Mouse (Mus musculus) forebrain, embryonic 15.5 days (tissue): ENCODE data around the gene Hes7. TPM values are rescaled to one million over a fixed set of nuclear protein-coding genes. Genes with fewer than 3 reads are reported as not detected.

Source experiments
- ATAC-seq: fragments of 200-750 bp; cut with Nextera tagmentation; replicated peaks from 2 replicates; pipeline ENCODE4 v1.8.0; 2017; ENCODE audit warnings: mild to moderate bottlenecking, moderate TSS enrichment, moderate library complexity
- H3K27ac ChIP-seq: fragments of 300-500 bp; sonication (generic); replicated peaks from 2 replicates; pipeline ENCODE4 v1.5.1; 2015; ENCODE audit warnings: mild to moderate bottlenecking, inconsistent platforms
- H3K27me3 ChIP-seq: fragments of 300-500 bp; sonication (generic); 2 replicates; pipeline ENCODE4 v1.6.1; 2015; ENCODE audit warnings: inconsistent platforms
- H3K36me3 ChIP-seq: fragments of 300-500 bp; sonication (generic); 2 replicates; pipeline ENCODE4 v1.6.1; 2015; ENCODE audit warnings: mild to moderate bottlenecking, inconsistent platforms
- H3K4me1 ChIP-seq: fragments of 300-500 bp; sonication (generic); 2 replicates; pipeline ENCODE4 v1.6.1; 2015; ENCODE audit warnings: inconsistent platforms
- H3K4me2 ChIP-seq: fragments of 300-500 bp; sonication (generic); replicated peaks from 2 replicates; pipeline ENCODE4 v1.6.1; 2015; ENCODE audit warnings: mild to moderate bottlenecking, inconsistent platforms
- H3K4me3 ChIP-seq: fragments of 300-500 bp; sonication (generic); 2 replicates; pipeline ENCODE4 v1.5.1; 2015; ENCODE audit warnings: mild to moderate bottlenecking, inconsistent platforms
- H3K9ac ChIP-seq: fragments of 300-500 bp; sonication (generic); replicated peaks from 2 replicates; pipeline ENCODE4 v1.6.1; 2015; ENCODE audit warnings: mild to moderate bottlenecking, inconsistent platforms
- H3K9me3 ChIP-seq: fragments of 300-500 bp; sonication (generic); 2 replicates; pipeline ENCODE4 v1.6.1; 2016; ENCODE audit warnings: inconsistent platforms
- WGBS: fragments of 180-500 bp; shearing (Covaris S2); methylation state at CpG from one replicate; pipeline ENCODE4 v1.1.7; 2015; ENCODE audit warnings: mixed read lengths; 5-methylcytosine and 5-hydroxymethylcytosine counted together
- polyA plus RNA-seq: library from polyadenylated mRNA; unstranded; fragments of >200 nt; fragmentation: Nextera tagmentation; extraction: Ambion mirVana; gene quantifications from 2 replicates; pipeline ENCODE4 v1.2.1, GENCODE M21; 2015

Hes7 gene
- polyA plus RNA-seq, 1 experiment from 2014 or later = 0.42 TPM

DNA sequence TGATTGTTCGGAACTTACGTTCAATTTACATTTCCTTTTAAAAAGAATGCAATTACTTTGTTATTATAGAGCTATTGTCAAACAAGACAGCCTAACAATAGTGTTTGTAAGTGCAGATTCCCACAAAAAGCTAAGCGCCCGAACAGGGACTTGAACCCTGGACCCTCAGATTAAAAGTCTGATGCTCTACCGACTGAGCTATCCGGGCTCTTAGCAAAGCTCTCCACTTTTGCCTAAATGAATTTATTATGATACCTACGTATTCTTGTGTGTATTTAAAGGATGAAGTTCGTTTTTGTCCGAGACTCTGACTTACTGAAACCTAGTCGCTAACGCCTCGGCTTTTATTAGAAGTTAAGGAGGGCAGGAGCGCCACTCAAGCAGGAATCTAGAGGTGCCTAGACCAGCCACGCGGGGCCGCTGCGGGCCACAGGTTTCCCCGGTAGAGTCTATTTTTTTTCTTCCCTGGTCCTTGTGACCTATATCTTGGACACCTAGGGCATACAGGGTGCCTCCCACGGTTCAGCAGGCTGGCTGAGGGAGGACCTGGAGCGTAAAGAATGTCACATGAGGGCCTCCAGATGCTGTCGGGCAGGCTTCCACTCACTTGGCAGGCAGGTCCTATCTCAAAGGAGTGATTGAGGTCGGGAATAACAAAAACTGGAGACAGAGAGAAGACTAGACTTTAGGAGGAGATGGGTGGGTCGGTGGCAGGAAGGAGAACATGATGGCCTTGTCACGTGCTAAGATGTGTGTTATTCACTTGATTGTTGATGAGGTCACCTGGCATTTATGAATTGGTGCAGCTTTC is 5.0 kb downstream of the Hes7 start:
- H3K9ac ChIP-seq = peak overlapping the region; percentile 48
- H3K27me3 ChIP-seq = no peaks in the 10 kb centered on the region
- peak overlapping the region; percentile 77 for H3K4me2 ChIP-seq
- H3K4me1 ChIP-seq = peaks cover 28% of the 10 kb centered on the region
- H3K9me3 ChIP-seq = no peaks in the 10 kb centered on the region
- under 1% methylated on average over 24 of the region's 24 CpGs for WGBS
- H3K4me3 ChIP-seq = peak overlapping the region; percentile 65
- H3K27ac ChIP-seq = peak overlapping the region; percentile 77
- ATAC-seq = 0 out of 2 replicates have a peak, but pooled peaks have one; percentile 51
- no peaks in the 10 kb centered on the region for H3K36me3 ChIP-seq

DNA sequence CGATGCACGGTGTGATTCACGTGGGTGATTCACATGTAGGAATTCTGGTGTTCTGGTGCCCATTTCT is 5.5 kb downstream of the Hes7 start, which contains the start of gene Aloxe3:
Gene Aloxe3, plus strand, starts transcription at position 45 of the 67 bp plus-strand sequence.
- no peaks in the 10 kb centered on the region for H3K36me3 ChIP-seq
- H3K9me3 ChIP-seq = no peaks in the 10 kb centered on the region
- no peaks in the 10 kb centered on the region for H3K27me3 ChIP-seq
- H3K4me3 ChIP-seq = peak within 1 kb of the TSS; percentile 65
- H3K4me1 ChIP-seq = peaks cover 24% of the 10 kb centered on the region
- WGBS = 4% methylated on average over 3 of the region's 3 CpGs
- ATAC-seq = no peak
- peak within 1 kb of the TSS; percentile 77 for H3K27ac ChIP-seq
- peak within 1 kb of the TSS; percentile 48 for H3K9ac ChIP-seq
- H3K4me2 ChIP-seq = peak within 1 kb of the TSS; percentile 77

DNA sequence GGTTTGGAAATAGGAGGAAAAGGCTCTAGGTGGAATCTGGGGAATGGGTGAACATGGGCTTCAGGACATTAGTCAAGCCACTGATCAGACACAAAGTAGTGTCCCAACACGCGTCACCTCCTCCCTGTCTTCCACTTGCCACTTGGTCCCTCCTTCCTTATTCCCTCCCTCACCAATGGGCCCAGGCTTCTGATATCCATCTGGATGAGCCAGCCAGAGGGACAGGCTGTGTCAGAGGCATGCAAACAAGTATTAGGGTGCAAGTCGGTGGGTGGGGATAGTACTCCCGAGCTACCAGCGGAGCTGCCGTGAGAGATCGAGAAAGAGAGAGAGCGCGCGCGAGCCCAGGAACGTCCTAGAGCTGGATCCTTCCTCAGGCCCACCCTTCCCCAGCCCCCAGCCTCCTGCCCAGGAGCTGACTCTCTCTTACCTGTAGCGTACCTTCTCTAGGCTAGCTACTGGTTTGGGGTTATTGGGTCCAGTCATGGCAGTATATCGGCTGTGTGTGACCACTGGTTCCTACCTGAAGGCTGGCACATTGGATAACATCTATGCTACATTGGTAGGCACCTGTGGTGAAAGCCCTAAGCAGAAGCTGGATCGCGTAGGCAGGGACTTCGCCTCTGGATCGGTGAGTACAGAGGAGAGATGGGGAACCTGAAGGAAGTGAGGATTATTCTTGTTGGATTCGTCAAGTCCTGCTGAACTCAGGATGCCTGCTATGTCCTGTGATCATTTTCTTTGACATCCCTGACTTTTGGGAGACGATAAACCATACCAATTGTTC is 5.9 kb downstream of the Hes7 start:
- Histone ChIP-seq H3K4me2 (peak overlapping the region; percentile 77), H3K36me3 (no peaks in the 10 kb centered on the region), H3K9ac (peak overlapping the region; percentile 48), H3K4me1 (peaks cover 21% of the 10 kb centered on the region), H3K9me3 (no peaks in the 10 kb centered on the region), H3K27me3 (no peaks in the 10 kb centered on the region), H3K27ac (peak overlapping the region; percentile 77; the same call in 1 of the 2 replicates), H3K4me3 (peak overlapping the region; percentile 65)
- no peak for ATAC-seq
- 14% methylated on average over 20 of the region's 20 CpGs for WGBS

DNA sequence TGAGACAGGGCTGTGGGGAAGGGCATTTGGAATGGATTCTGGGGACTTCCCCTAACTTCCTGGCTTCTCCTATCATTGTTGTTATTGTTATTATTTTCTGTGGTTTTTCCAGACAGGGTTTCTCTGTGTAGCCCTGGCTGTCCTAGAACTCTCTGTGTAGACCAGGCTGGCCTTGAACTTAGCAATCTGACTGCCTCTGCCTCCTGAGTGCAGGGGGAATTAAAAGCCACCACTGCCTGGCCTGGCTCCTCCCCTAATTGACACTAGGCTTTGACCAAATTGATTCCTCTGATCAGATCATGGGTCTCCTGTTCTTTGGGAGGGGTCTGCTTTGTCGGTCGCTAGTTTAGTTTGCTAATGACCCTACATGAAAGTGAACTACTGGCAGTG is 6.5 kb downstream of the Hes7 start:
- Histone ChIP-seq H3K4me3 (peak overlapping the region; percentile 65), H3K4me1 (peaks cover 15% of the 10 kb centered on the region), H3K36me3 (no peaks in the 10 kb centered on the region), H3K9me3 (no peaks in the 10 kb centered on the region), H3K4me2 (peak overlapping the region; percentile 77; the same call in 1 of the 2 replicates), H3K27ac (no peak overlapping the region), H3K27me3 (no peaks in the 10 kb centered on the region), H3K9ac (no peak overlapping the region)
- 55% methylated on average over 2 of the region's 2 CpGs for WGBS
- ATAC-seq = no peak

DNA sequence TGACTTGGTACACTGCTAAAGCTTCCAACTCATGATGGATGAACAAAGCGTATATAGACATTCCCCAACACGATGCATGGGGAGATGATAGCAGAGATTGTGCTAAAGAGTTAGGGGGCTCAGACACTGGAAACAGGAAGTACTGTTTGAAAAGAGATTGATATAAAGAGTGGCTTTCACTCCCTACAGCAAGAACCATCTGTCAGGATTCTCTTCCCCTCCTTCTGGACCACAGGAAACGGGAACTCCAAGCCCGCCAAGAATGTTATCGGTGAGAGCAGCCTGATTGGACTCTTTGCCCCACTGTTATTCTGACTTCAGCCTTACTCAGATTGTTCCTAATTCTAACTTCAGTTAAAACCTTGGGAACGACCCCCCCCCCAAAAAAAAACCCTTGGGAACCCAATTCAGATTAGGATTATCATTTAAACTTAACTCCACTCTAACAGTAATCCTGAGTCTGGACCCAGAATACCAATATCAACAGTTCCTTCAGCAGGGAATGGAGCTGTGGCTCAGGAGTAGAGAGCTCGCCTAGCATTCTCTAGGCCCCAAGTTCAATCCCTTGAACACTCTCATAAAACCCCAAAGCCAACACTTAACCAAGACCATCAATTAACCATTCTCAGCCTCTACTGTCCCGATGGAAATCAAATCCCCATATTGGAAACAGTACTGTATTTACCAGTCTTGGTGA is 8.4 kb downstream of the Hes7 start:
- Histone ChIP-seq H3K9me3 (no peaks in the 10 kb centered on the region), H3K27me3 (no peaks in the 10 kb centered on the region), H3K4me1 (peaks cover 11% of the 10 kb centered on the region), H3K9ac (no peak overlapping the region), H3K36me3 (no peaks in the 10 kb centered on the region), H3K4me2 (no peak overlapping the region), H3K27ac (no peak overlapping the region), H3K4me3 (no peak overlapping the region)
- 78% methylated on average over 8 of the region's 8 CpGs for WGBS
- no peak for ATAC-seq

DNA sequence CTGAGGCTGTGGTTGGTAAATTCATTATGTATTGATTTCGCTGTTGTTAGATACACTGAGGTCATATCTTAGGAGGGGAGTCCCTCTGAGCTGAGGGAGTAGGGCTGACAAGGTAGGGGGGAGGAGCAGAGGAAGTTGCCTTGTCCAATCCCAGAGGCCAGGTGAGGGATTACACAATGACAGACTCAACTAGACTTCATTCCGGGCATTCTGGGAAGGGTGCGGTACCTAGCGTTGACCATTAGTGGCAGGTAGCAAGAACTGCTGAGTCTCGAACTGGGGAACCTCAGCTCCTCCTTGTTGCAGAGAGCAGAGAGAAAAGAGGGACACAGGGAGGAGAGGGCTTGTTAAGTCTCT is 13.3 kb downstream of the Hes7 start:
- Histone ChIP-seq H3K4me2 (peak overlapping the region; percentile 62), H3K27me3 (no peaks in the 10 kb centered on the region), H3K4me3 (peak overlapping the region; percentile 43), H3K36me3 (no peaks in the 10 kb centered on the region), H3K9me3 (no peaks in the 10 kb centered on the region), H3K9ac (peak overlapping the region; percentile 43), H3K27ac (no peak overlapping the region), H3K4me1 (peaks cover 12% of the 10 kb centered on the region)
- ATAC-seq = no peak; the same call in 1 of the 2 replicates
- WGBS = 12% methylated on average over 5 of the region's 5 CpGs

DNA sequence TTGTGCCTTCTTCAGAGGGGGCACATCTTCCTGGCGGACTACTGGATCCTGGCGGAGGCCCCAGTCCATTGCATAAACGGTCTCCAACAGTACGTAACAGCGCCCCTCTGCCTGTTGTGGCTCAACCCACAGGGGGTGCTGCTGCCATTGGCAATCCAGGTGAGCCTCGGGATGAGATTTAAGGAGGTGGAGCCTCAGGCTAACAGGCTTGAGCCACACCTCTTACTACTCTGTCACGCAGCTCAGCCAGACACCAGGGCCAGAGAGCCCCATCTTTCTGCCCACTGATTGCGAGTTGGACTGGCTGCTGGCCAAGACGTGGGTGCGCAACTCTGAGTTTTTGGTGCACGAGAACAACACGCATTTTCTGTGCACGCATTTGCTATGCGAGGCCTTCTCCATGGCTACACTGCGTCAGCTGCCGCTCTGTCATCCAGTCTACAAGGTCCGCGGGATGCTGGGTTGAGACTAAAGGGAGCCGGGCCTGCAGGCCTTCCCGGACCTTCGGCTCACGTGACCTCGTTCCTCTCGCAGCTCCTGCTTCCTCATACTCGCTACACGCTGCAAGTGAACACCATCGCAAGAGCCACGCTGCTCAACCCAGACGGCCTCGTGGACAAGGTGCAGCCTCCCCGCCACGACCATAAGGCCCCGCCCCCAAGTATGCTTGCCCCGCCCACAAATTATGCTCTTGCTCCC is 13.9 kb downstream of the Hes7 start:
- Histone ChIP-seq H3K4me3 (peak overlapping the region; percentile 43), H3K4me2 (peak overlapping the region; percentile 62), H3K27ac (peak overlapping the region; percentile 47; the same call in 1 of the 2 replicates), H3K9me3 (no peaks in the 10 kb centered on the region), H3K4me1 (peaks cover 12% of the 10 kb centered on the region), H3K36me3 (no peaks in the 10 kb centered on the region), H3K9ac (peak overlapping the region; percentile 43), H3K27me3 (no peaks in the 10 kb centered on the region)
- peak; percentile 82 for ATAC-seq
- WGBS = under 1% methylated on average over 34 of the region's 34 CpGs

DNA sequence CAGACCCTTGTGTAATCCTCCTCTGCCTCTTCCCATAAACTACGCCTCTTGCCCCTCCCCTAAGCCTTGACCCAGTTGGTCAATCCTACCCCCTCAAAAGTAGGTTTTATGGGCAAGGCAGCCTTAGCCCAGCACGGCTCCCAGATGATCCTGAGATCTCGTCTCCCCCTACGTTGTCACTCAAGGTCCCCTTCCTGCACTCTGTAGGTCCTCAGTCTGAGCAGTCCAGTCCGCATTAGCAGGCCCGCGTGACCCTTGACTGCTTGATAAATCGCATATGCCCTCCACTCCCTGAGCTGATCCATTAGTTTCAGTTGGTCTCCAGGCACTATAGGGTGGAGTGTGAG is 14.4 kb downstream of the Hes7 start:
- no peak; the same call in 1 of the 2 replicates for ATAC-seq
- no peak overlapping the region for H3K9ac ChIP-seq
- H3K4me1 ChIP-seq = peaks cover 12% of the 10 kb centered on the region
- H3K27me3 ChIP-seq = no peaks in the 10 kb centered on the region
- WGBS = 35% methylated on average over 8 of the region's 8 CpGs
- H3K27ac ChIP-seq = 0 out of 2 replicates have a peak overlapping the region, but pooled peaks have one; percentile 47
- no peaks in the 10 kb centered on the region for H3K36me3 ChIP-seq
- H3K4me2 ChIP-seq = peak overlapping the region; percentile 62
- peak overlapping the region; percentile 43 for H3K4me3 ChIP-seq
- H3K9me3 ChIP-seq = no peaks in the 10 kb centered on the region

DNA sequence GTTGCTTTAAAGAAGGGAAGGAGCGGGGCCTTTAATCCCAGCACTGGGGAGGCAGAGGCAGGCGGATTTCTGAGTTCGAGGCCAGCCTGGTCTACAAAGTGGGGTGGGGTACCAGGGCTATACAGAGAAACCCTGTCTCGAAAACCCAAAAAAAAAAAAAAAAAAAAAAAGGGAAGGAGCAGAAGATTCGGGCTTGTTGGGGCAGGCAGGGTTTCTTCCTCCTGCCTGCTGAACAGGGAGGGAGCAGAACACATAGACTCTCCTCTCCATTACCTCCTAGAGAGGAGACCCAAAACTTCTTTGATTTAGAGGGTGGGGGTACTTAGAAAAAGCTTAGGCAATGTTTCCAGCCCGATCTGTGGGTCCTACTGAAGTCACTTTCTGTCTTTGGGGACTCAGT is 15.2 kb downstream of the Hes7 start:
- ATAC-seq = no peak
- WGBS = 85% methylated on average over 6 of the region's 6 CpGs
- no peaks in the 10 kb centered on the region for H3K9me3 ChIP-seq

DNA sequence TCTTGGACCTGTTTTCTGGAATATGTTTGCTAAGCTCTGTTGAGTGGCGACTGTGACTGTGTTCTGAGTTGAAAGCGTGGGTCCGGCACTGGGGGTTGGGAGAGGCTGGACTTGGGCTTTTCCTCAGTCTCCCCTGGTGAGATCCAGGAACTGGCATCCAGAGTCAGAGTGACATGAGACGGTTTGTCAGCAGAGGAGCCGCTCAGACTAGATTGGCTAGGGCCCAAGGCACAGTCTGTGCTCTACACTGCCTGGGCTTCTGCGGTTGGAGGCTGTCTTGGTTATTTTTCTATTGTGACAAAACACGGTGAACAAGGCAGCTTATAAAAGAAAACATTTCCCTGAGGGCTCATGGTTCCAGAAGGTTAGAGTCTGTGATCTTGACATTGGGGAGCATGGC is 27.3 kb downstream of the Hes7 start:
- H3K9ac ChIP-seq = no peak overlapping the region
- H3K36me3 ChIP-seq = no peaks in the 10 kb centered on the region
- H3K9me3 ChIP-seq = no peaks in the 10 kb centered on the region
- 66% methylated on average over 7 of the region's 7 CpGs for WGBS
- H3K4me1 ChIP-seq = peaks cover 14% of the 10 kb centered on the region
- H3K4me3 ChIP-seq = no peak overlapping the region
- no peak for ATAC-seq
- no peak overlapping the region for H3K4me2 ChIP-seq
- H3K27me3 ChIP-seq = no peaks in the 10 kb centered on the region
- no peak overlapping the region for H3K27ac ChIP-seq

More for the DNA sequence above, 15.2 kb downstream of the Hes7 start:
- Histone ChIP-seq H3K27me3 (no peaks in the 10 kb centered on the region), H3K9ac (no peak overlapping the region), H3K4me2 (no peak overlapping the region), H3K4me1 (peaks cover 12% of the 10 kb centered on the region), H3K36me3 (no peaks in the 10 kb centered on the region), H3K27ac (no peak overlapping the region), H3K4me3 (no peak overlapping the region)

DNA sequence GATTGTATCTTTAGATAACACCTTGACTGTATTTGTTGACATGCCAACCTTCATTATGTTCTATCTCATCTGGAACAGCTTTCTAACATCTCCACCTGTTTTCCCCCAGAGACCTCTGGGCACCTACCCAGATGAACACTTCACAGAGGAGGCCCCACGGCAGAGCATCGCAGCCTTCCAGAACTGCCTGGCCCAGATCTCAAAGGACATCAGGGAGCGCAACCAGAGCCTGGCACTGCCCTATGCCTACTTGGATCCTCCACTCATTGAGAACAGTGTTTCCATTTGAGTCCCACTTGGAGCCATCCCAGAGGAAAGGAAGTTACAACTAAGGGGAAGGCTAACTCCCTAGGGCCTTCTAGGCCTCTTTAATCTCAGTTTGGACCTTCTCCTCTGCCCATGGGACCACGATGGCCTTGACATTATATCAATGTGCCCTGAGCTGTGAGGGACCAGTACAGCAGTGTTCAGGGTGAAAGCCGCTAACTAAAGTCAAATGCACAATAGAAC is 28.3 kb downstream of the Hes7 start:
- Histone ChIP-seq H3K4me1 (peaks cover 14% of the 10 kb centered on the region), H3K36me3 (no peaks in the 10 kb centered on the region), H3K27ac (no peak overlapping the region), H3K27me3 (no peaks in the 10 kb centered on the region), H3K9me3 (no peaks in the 10 kb centered on the region), H3K4me2 (no peak overlapping the region), H3K9ac (no peak overlapping the region), H3K4me3 (no peak overlapping the region)
- 91% methylated on average over 5 of the region's 5 CpGs for WGBS
- no peak for ATAC-seq

DNA sequence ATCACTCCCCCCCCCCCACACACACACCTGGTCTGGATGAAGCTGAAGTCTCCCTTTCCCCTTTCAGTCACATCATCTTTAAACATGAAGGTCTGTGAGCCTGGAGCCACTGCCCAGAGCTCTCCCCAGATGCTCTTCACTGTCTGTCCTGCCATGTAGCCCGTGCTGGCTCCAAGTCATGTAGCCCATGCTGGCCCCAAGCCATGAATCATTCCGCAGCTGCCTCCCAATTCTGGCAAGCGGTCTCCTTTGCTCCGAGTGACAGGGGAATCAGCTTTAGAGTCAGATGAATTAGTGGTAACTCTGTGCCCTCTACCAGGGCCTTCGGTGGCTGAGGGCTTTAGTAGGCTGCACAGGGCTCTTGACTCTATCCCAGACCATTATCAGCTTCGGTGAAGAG is 29.5 kb downstream of the Hes7 start:
- Histone ChIP-seq H3K4me3 (no peak overlapping the region), H3K27ac (no peak overlapping the region), H3K9ac (no peak overlapping the region), H3K9me3 (no peaks in the 10 kb centered on the region), H3K4me1 (peaks cover 14% of the 10 kb centered on the region), H3K4me2 (no peak overlapping the region), H3K36me3 (no peaks in the 10 kb centered on the region), H3K27me3 (peaks cover 5% of the 10 kb centered on the region)
- 65% methylated on average over 6 of the region's 6 CpGs for whole genome bisulfite sequencing
- ATAC-seq = no peak
